ENCODE assay signal across 8 mouse cellular contexts in the genomic region with DNA sequence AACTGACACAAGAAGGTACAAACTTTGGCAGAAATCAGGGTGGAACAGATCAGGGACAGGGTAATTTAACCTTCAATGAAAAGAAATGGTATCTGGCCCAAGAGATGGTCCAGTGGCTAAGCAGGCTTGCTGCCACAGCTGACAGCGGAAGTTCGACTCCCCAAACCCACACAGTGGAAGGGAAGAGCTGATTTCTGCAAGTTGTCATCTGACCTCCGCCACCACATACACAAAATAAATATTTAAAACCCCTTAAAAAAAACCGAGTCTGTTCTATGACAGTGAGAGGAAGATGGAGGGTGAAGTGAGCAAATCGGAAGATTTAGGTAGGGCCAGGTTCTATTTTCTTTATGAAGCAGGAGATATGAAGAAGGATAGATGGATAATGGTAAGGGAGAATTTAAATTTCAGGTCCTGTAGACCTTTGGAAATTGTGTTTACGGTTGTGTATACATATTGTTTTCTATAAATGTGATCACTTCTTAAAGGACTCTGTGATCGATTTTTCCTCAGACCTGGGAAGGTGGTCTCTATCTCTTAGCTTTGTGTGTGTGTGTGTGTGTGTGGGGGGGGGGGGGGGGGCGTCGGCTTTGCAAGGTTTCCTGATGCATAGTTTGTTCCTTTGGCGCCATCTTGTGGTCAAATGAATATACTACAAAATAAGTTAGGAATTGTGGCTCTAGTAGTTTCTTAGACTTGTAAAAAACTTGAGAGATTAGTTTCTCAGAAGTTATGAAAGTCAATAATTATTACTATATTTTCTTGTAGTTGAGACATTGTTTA. TPM values are rescaled to one million over a fixed set of nuclear protein-coding genes. Genes with fewer than 3 reads are reported as not detected.
A peak's percentile ranks its signal among the peaks of the same experiment; 100 is the strongest.
DNase-seq lines count a peak whose midpoint lies in the region; ATAC-seq and TF ChIP-seq lines count a peak whose summit lies in the region.

No protein-coding gene starts in this region.

- TF ChIP-seq POLR2A in thymus, adult 2 months (IDR thresholded peaks at IDR 0.05; ENCODE audit: control insufficient read depth, extremely low read depth, insufficient read depth, low read length, poor library complexity) = no peak

- H3K27me3 ChIP-seq in intestine, postnatal 0 days (replicated peaks; ENCODE audit: control insufficient read depth, insufficient read depth, low read length) = no peaks in the 10 kb centered on the region
- no peaks in the 10 kb centered on the region for H3K27me3 ChIP-seq in intestine, embryonic 15.5 days (replicated peaks)
- no peaks in the 10 kb centered on the region for H3K27me3 ChIP-seq in hindbrain, embryonic 16.5 days (replicated peaks; ENCODE audit: control insufficient read depth, insufficient read depth, low read length)
- no peaks in the 10 kb centered on the region for H3K27me3 ChIP-seq in thymus, adult 2 months (ENCODE audit: control insufficient read depth, insufficient read depth, low read length)

- H3K36me3 ChIP-seq in intestine, postnatal 0 days (ENCODE audit: control insufficient read depth, insufficient read depth) = no peaks in the 10 kb centered on the region
- H3K36me3 ChIP-seq in intestine, embryonic 15.5 days = no peaks in the 10 kb centered on the region
- no peaks in the 10 kb centered on the region for H3K36me3 ChIP-seq in hindbrain, embryonic 16.5 days (ENCODE audit: control insufficient read depth, insufficient read depth, low read length)
- H3K36me3 ChIP-seq in thymus, adult 2 months (ENCODE audit: control insufficient read depth, insufficient read depth, low read length) = no peaks in the 10 kb centered on the region

- TF ChIP-seq CTCF in intestine, postnatal 0 days (IDR thresholded peaks at IDR 0.05; ENCODE audit: low read depth) = peak; percentile 68
- no peak for TF ChIP-seq CTCF in thymus, adult 2 months (IDR thresholded peaks at IDR 0.05; ENCODE audit: borderline replicate concordance, control insufficient read depth, extremely low read depth, insufficient read depth, low read length, poor library complexity)

- no peak overlapping the region for H3K4me2 ChIP-seq in intestine, postnatal 0 days (replicated peaks; ENCODE audit: low read depth)
- H3K4me2 ChIP-seq in intestine, embryonic 15.5 days (replicated peaks) = no peak overlapping the region
- H3K4me2 ChIP-seq in hindbrain, embryonic 16.5 days (ENCODE audit: low read length) = no peak overlapping the region

- 34% methylated on average over 10 of the region's 10 CpGs for WGBS in intestine, postnatal 0 days
- 29% methylated on average over 10 of the region's 10 CpGs for WGBS in intestine, embryonic 15.5 days
- WGBS in hindbrain, embryonic 16.5 days = 46% methylated on average over 10 of the region's 10 CpGs
- WGBS in thymus, adult 2 months = 36% methylated on average over 10 of the region's 10 CpGs

- H3K27ac ChIP-seq in intestine, postnatal 0 days (ENCODE audit: low read depth, low read length) = no peak overlapping the region
- no peak overlapping the region for H3K27ac ChIP-seq in intestine, embryonic 15.5 days
- H3K27ac ChIP-seq in hindbrain, embryonic 16.5 days (ENCODE audit: low read depth, low read length) = no peak overlapping the region
- no peak overlapping the region for H3K27ac ChIP-seq in thymus, adult 2 months (ENCODE audit: control insufficient read depth, insufficient read depth, low read length)

- H3K4me1 ChIP-seq in intestine, postnatal 0 days (replicated peaks; ENCODE audit: control insufficient read depth, insufficient read depth, low read length) = no peaks in the 10 kb centered on the region
- H3K4me1 ChIP-seq in intestine, embryonic 15.5 days (replicated peaks) = 0 out of 2 replicates have a peak, but pooled peaks cover 3% of the 10 kb centered on the region
- H3K4me1 ChIP-seq in hindbrain, embryonic 16.5 days (ENCODE audit: control insufficient read depth, insufficient read depth, low read depth, low read length) = peaks cover 3% of the 10 kb centered on the region; the same call in 1 of the 2 replicates
- H3K4me1 ChIP-seq in thymus, adult 2 months (replicated peaks; ENCODE audit: control insufficient read depth, insufficient read depth, low read length) = no peaks in the 10 kb centered on the region

- H3K9me3 ChIP-seq in intestine, postnatal 0 days (ENCODE audit: control insufficient read depth) = no peaks in the 10 kb centered on the region
- H3K9me3 ChIP-seq in intestine, embryonic 15.5 days = no peaks in the 10 kb centered on the region
- H3K9me3 ChIP-seq in hindbrain, embryonic 16.5 days (ENCODE audit: control insufficient read depth, low read length) = no peaks in the 10 kb centered on the region

- no peak overlapping the region for H3K4me3 ChIP-seq in intestine, postnatal 0 days (ENCODE audit: low read depth, low read length)
- no peak overlapping the region for H3K4me3 ChIP-seq in intestine, embryonic 15.5 days (replicated peaks)
- no peak overlapping the region for H3K4me3 ChIP-seq in hindbrain, embryonic 16.5 days (ENCODE audit: low read length)
- H3K4me3 ChIP-seq in thymus, adult 2 months (ENCODE audit: control insufficient read depth, insufficient read depth, low read length) = no peak overlapping the region

- no peak overlapping the region for H3K9ac ChIP-seq in intestine, postnatal 0 days (ENCODE audit: low read depth, low read length)
- no peak overlapping the region for H3K9ac ChIP-seq in intestine, embryonic 15.5 days
- no peak overlapping the region for H3K9ac ChIP-seq in hindbrain, embryonic 16.5 days (ENCODE audit: low read depth, low read length)

- peak; percentile 70 for DNase-seq in CD4-positive helper T cell, adult 2 months (ENCODE audit: low read depth, low spot score)
- peak; percentile 89 for DNase-seq in adipocyte (ENCODE audit: low spot score)
- no peak for DNase-seq in gastrocnemius, postnatal 10 days
- no peak for DNase-seq in thymus, adult 2 months

- ATAC-seq in intestine, postnatal 0 days = no peak
- ATAC-seq in intestine, embryonic 15.5 days = no peak
- ATAC-seq in hindbrain, embryonic 16.5 days = 0 out of 2 replicates have a peak, but pooled peaks have one; percentile 41
- no peak for ATAC-seq in erythroid progenitor cell, adult 5-6 weeks (replicated peaks; ENCODE audit: low FRiP score, poor library complexity, severe bottlenecking)

RNA-seq across cellular contexts. Expression of gene Dnah6, which starts 6.1 kb away (rescaled TPM):
- 0.08 and 0.09 TPM in 2 replicates for polyA plus RNA-seq in intestine, postnatal 0 days (2015; fragmentation: Nextera tagmentation; extraction: Ambion mirVana)
- 0.03 and 0.08 TPM in 2 replicates for polyA plus RNA-seq in intestine, embryonic 15.5 days (2015; fragmentation: Nextera tagmentation; extraction: Ambion mirVana)
- 0.37 and 0.43 TPM in 2 replicates for polyA plus RNA-seq in hindbrain, embryonic 16.5 days (2015; fragmentation: Nextera tagmentation; extraction: Ambion mirVana)
- not detected in 2 replicates for total RNA-seq in erythroid progenitor cell, adult 5-6 weeks (2015; ENCODE audit: low replicate concordance)
- not detected in 2 replicates for total RNA-seq in erythroid progenitor cell, adult 5-6 weeks (2017; ENCODE audit: low replicate concordance)
- total RNA-seq in gastrocnemius, postnatal 10 days (2021) = under 1 TPM; 0.05 to 0.11 TPM
- 0.09 and 0.11 TPM in 2 replicates for polyA plus RNA-seq in thymus, adult 2 months (2012; rRNA removed)

RNA-seq across cellular contexts. Expression of gene Suclg1, which starts 20.6 kb away (rescaled TPM):
- 317 and 327 TPM in 2 replicates for polyA plus RNA-seq in intestine, postnatal 0 days (2015; fragmentation: Nextera tagmentation; extraction: Ambion mirVana)
- 290 and 308 TPM in 2 replicates for polyA plus RNA-seq in intestine, embryonic 15.5 days (2015; fragmentation: Nextera tagmentation; extraction: Ambion mirVana)
- 137 and 151 TPM in 2 replicates for polyA plus RNA-seq in hindbrain, embryonic 16.5 days (2015; fragmentation: Nextera tagmentation; extraction: Ambion mirVana)
- total RNA-seq in erythroid progenitor cell, adult 5-6 weeks (2015; ENCODE audit: low replicate concordance) = 27.7 and 30.3 TPM in 2 replicates
- total RNA-seq in erythroid progenitor cell, adult 5-6 weeks (2017; ENCODE audit: low replicate concordance) = 2.0 and 13.6 TPM in 2 replicates
- 100 to 1,000 TPM; 389 to 428 TPM for total RNA-seq in gastrocnemius, postnatal 10 days (2021)
- polyA plus RNA-seq in thymus, adult 2 months (2012; rRNA removed) = 59.5 and 61.2 TPM in 2 replicates

Comparison
In these comparisons a context has a peak if more than half of its experiments do, and no peak if none do; other contexts are left out.
1. DNase-seq: peak in CD4-positive helper T cell, adult 2 months (single experiment) and adipocyte (single experiment); none in gastrocnemius, postnatal 10 days (single experiment) and thymus, adult 2 months (single experiment).